Mouse (Mus musculus): ENCODE results near the gene Rgs6.

Gene Rgs6

GRCm38 (mm10) chr12:82588017-82588416 is at the start of gene Rgs6:
TSS of gene Rgs6 (plus strand) at chr12:82588292.
- DNase-seq (ENCODE audit: low spot score): no peak

- no peak for DNase-seq (ENCODE audit: low spot score)
Observed at GRCm38 (mm10) chr12:82547127-82547526, 41.0 kb upstream of the Rgs6 start.

DNA sequence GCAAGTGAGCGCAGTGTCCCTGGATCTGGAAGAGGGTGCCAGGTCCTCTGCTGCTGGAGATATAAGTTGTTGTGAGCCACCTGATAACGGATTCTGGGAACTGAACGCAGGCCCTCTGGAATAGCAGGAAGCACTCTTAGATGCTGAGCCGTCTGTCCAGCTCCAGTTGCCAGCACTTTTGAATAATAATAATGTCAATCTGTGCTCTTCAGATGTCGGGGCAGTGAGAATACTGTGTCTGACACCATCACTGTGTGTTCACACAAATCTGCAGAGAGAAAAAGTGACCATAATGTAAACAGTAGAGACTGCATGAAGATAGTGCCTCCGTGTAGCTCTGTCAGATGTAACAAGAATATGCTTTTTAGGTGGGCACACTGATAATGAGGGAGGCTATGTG is 38.9 kb upstream of the Rgs6 start:
- DNase-seq (ENCODE audit: low spot score): no peak

- no peak for DNase-seq (ENCODE audit: low spot score)
Observed at GRCm38 (mm10) chr12:82550076-82550475, 38.0 kb upstream of the Rgs6 start.

GRCm38 (mm10) chr12:82552376-82552775 is 35.7 kb upstream of the Rgs6 start:
- DNase-seq (ENCODE audit: low spot score): no peak

- no peak for DNase-seq (ENCODE audit: low spot score)
Observed at GRCm38 (mm10) chr12:82562916-82563315, 25.2 kb upstream of the Rgs6 start.

DNA sequence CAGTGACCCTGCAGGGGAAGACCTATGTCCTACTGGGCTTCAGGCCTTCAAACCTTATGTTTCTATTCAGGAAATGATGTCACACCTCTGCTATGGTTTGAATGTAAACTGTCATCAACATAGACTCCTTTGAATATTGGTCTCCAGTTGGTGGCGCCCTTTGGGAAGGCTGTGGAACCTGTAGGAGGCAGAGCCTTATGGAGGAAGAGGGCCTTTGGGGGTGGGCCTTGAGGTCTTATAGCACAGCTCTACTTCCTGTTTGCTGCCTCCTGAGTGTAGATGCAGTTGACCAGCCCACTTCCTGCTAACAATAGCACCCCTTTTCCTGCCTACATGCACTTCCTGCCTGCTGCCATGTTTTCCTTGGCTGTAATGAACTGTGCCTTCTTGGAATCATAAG is 19.7 kb upstream of the Rgs6 start:
- no peak for DNase-seq (ENCODE audit: low spot score)

DNA sequence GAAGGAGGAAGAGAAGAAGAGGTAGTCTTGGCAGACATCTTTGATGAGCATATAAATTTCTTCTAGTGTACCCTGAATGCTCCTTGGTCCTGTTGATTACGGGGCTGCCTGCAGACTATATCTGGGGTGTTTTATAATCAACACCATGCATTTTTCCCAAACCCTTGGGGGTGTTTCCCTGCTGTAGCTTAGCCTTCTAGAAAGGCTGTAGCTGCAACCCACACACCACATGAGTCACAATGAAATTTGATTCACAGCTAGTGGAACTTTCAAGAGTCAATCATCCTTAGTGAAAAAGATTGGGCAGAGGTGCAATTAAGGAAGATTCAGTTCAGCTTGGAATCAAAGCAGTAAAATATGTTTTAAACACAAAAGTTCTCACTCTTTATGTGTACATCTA is 15.4 kb upstream of the Rgs6 start:
- no peak for DNase-seq (ENCODE audit: low spot score)

DNA sequence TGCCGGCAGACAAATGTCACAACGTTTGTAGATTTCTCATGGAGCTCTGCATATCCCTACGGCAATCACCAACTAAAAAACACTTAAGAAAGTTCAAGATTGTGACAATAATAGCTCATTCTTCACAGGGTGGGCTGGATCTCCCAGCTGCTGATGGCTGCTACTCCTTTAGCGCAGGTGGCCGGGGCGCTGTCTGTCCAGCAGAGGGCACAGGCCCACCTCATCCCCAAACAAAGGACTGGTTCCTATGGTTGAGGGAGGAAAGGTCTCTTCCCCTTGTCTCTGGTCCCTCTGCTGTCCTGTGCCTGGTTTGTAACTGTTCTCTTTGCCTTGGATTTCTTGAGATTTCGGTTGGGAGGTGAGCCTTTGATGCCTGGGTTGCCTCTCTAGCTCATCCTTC is 1.5 kb upstream of the Rgs6 start:
- DNase-seq (ENCODE audit: low spot score): no peak

GRCm38 (mm10) chr12:82587348-82587895 is 670 bp upstream of the Rgs6 start:
- DNase-seq (ENCODE audit: low spot score): no peak

GRCm38 (mm10) chr12:82588846-82589630 is 946 bp downstream of the Rgs6 start:
- no peak for DNase-seq (ENCODE audit: low spot score)

GRCm38 (mm10) chr12:82599011-82599410 is 10.9 kb downstream of the Rgs6 start:
- DNase-seq (ENCODE audit: low spot score): no peak

- DNase-seq (ENCODE audit: low spot score): no peak
Observed at GRCm38 (mm10) chr12:82600406-82600805, 12.3 kb downstream of the Rgs6 start.

DNA sequence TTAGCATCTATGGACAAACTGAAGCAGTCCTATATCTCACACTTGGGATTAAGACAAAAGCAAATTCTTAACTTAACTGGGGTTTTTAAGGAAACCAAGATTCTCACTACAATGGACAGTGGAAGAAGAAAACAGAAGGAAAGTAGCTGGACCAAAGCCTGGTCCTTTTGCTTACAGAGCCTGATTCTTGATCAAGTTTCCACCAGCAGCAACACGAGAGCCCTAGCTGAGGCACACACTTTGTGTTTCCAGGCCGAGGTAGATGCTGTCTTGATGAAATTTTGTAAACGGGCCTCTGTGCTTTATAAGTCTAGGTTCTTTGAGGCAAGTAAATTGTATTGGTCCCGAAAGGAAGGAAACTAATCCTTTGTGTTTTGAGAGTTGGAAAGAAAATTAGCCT is 14.7 kb downstream of the Rgs6 start:
- no peak for DNase-seq (ENCODE audit: low spot score)

DNA sequence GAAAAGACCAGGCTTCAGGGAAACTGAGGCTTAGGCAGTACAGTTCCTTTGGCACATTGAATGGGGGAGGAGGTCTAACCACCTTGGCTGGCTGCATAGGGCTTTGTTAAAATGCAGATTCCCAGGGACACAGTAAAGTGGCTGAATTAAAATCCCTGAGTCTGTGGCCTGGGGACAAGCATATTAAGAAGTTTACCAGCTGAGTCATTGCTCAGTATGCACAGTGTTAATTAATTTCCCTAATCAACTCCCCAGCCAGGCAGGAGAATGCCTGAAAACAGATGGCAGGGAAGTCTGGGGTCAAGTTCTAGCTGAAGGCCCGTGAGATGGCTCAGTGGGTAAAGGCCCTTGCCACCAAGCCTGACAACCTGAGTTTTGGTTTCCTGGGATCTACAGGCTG is 15.2 kb downstream of the Rgs6 start:
- DNase-seq (ENCODE audit: low spot score): no peak

DNA sequence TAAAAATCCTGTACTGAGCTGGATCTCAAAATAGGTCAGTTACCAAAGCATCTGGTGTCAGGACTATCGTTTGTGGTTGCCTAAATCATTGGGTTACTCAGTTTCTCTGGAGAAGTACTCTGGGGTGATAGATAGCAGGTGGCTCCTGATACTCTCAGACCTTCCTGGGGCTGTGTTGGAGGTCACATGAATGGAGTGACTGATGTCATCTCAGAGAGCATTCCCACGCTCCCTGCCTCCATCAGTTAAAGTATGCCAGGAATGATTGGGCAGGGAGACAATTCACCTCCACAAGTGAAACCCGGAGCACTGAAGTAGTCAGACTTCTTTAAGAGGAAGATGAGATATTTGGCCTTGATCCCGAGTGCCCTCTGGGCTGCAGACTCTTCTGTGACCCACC is 15.9 kb downstream of the Rgs6 start:
- DNase-seq (ENCODE audit: low spot score): no peak

- no peak for DNase-seq (ENCODE audit: low spot score)
Observed at GRCm38 (mm10) chr12:82612769-82613660, 24.9 kb downstream of the Rgs6 start.

GRCm38 (mm10) chr12:82616486-82616812 is 28.4 kb downstream of the Rgs6 start:
- DNase-seq (ENCODE audit: low spot score): no peak

DNA sequence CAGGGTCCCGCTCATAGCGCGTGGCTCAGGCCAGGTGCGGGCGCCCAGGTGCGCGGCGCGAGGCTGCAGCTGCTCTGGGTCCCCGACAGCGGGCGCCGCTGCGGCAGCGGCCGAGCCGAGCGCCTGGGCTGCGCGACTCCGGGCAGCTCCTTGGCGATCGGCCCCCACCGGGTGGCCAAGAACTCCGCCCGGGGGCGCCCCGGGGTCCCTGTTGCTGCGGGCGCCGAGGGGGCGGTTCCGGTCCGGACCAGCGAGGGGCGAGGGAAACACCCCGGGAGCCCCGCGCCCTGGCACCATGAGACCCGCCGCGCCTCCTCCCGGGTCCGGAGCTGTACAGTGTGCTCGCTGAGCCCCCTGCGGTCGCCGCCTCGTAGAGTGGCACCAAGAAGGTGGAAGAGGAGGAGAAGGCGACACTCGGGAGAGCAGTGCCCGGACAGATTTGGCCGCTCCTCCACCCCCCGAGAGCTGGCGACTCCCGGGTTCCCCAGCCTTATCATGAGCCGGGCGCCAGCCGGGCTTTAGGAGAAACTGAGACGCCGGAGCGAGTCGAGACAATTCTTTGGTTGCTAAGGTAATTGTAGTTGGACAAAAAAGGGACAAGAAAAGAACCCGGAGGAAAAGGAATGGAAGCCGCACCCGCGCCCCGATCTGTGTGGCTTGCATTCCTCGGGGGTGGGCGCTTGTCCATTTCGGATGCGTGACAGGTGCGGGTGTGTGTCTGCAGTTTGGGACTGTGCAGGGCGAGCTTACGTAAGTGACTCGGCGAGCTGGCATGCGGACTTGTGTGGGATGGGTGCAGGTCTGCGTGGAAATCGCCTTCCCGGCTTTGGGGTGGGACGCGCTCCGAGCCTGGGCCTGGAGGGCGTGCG is 29.0 kb downstream of the Rgs6 start:
- DNase-seq (ENCODE audit: low spot score): peak; percentile 13

DNA sequence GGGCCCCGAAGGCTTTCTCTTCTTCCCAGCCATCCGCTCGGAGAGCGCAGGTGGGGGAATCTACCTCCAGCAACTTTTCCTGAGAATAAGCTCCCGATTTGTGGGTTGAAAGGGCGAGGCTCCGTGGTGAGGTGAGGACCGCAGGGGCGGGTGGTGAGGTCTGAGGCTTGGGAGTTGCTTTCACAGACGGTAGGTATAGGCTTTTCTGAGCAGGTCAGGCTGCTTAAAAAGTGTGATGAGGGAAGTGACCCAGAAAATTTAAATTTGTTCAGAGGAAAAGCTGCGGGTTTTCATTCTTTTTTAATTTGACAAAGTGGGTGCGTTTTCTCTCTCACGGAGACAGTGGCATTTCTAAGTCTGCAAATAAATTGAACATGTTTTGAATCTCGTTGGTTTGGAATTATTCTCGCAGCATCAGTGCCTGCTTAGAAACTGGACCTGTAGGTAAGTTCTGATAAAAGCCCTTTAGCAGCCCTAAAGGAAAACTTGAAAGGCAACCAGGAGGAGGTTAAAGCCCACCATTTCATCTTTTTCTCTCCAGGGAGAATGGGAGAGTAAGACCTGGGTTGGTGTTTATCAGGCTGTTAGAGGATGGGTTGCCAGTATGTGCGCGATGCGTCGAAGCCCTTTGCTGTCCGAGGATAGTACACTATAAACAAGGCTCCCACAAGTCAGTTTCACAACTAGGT is 29.7 kb downstream of the Rgs6 start:
- no peak for DNase-seq (ENCODE audit: low spot score)

- DNase-seq (ENCODE audit: low spot score): no peak
Observed at GRCm38 (mm10) chr12:82640441-82640840, 52.3 kb downstream of the Rgs6 start.

DNA sequence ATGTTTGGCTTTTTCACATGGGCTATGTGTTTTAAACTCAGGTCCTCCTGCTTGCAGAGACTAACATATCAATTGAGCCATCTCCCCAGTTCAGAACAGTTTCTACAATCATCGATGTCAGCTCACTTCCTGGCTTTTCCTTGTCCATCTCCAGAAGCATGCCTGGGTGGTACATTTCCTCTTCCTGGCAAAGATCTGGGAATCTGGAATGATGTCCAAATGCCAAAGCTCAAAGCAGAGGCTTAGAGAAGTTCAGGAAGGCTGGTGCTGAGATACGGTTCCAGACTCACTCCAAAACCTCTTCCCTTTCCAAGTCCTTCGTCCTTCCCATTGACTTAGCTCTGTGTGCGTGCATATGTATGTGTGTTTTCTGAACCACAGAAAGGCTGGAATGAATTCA is 59.8 kb downstream of the Rgs6 start:
- DNase-seq (ENCODE audit: low spot score): no peak
